Mouse (Mus musculus) adrenal gland, postnatal 10 days (tissue): ENCODE data around the gene Ccni. TPM values are rescaled to one million over a fixed set of nuclear protein-coding genes. Genes with fewer than 3 reads are reported as not detected.

ENCODE experiments used
- DNase-seq: peaks from one replicate; pipeline ENCODE4 v3.0.0; 2021; ENCODE audit warnings: mixed read lengths
- total RNA-seq, 2 experiments: library from RNA; stranded (reverse); gene quantifications; 2 replicates each; pipeline ENCODE4 v1.2.3; 2021

The Ccni gene
- total RNA-seq, 2 experiments from 2014 or later = 239 to 254 TPM

DNA sequence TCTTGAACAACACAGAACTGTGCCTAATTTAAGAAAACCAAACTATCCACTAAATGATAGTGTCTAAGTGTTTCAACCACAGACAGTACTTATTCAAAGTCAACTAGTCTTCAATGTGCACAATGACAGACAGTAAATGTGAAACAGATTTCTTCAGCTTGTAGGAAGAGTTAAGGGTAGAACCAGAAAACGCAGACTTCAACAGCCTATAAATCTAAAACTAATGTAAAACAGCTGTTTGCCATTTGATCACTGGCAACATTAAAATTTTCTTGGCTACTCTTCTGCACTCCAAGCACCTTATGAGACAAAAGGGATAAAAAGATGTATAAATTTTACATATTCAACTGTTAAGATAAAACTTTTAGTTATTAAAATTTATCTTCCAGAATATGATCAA is 5.1 kb downstream of the Ccni start:
- no peak for DNase-seq

- DNase-seq = no peak
Observed at GRCm38 (mm10) chr5:93198232-93198631, 8.1 kb downstream of the Ccni start.

DNA sequence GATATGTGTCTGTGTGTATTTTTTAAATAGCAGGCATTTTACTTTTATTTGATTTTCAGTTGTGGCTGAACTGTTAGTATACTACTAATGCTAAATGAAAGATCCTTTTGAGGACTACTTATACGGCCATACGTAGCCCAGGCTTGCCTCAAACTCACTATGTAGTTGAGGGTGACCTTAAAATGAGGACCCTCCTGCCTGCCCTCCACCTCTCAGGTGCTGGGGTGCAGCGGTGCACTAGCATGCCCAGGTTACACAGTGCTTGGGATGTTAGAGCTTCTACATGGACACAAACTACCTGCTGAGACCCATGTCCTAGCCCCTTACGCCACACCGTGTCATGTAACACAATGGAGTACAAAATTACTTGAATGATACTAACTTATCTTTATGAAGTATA is 15.9 kb downstream of the Ccni start:
- DNase-seq = no peak

DNA sequence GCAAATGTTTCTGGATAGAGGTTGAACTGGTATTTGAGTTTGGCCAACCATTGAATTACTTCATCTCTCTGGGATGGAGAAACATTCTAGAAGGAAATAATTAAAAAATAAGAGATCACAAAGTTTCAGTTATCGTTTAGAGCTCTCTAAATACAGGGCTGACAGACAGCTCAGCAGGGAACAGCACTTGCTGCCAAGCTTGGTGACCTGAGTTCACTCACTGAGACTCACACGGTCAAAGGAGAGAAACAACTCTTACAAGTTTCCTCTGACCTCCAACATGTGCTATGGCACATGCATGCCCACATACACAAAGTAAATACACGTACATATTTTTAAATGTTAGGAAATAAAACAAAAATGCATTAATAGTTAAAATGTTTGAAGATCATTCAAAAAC is 16.7 kb downstream of the Ccni start:
- DNase-seq = no peak

GRCm38 (mm10) chr5:93184548-93184947 is 21.7 kb downstream of the Ccni start:
- DNase-seq = no peak

DNA sequence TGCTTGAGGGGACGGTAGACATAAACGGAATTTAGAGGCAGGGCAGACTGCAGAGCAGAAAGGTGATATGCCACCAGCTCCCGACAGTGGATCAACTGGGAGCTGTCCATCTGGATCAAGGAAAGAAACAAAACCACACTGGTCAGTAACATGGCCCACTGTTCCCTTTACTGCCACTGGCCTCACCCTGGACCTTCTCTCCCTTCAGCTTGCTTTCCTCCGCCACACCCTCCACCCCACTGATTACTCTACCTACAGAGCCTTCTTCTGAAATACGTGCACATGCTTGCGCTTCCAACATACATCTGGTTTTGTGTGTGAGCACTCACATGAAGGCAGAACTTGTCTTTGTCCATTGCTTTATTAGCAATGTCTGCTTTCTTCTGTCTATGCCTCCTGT is 23.0 kb downstream of the Ccni start:
- DNase-seq = no peak

DNA sequence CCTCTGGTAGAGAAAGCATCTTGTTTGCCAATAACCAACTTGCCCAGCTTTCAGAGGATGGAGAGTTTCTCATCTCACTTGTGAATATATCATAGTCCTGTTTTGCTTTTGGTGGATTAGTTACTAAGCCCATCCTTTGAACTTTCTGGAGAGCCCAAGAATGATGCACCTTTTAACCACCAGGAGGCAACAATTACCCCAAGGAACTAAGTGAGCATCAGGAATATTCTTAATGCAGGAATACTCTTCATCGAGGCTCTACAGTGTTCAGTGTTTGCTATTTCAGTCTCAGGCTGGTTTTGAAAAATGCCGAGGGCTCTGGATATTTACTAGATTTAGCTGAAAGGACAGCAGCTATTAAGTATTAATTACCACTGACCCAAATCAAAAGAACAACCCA is 26.0 kb downstream of the Ccni start:
- no peak for DNase-seq

DNA sequence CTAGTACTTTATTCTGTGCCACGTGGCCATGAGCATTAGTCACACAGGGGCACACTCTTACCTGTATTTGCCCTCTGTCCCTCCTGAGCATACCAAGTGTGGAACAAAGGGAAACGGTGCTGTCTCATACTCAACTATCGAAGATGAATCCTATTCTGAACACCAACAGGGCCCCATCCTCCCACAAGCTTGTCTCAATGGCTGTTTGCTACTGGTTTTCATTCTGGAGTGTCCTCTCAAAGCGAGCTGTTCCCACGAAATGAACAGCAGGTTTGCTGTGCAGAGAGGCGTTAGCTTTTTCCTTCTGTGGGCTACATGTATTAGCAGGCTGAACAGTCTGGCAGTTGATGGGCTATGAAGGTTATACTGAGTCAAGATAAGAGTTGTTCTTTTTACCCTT is 27.7 kb downstream of the Ccni start:
- DNase-seq = no peak

- no peak for DNase-seq
Observed at GRCm38 (mm10) chr5:93174675-93175074, 31.6 kb downstream of the Ccni start.

- no peak for DNase-seq
Observed at GRCm38 (mm10) chr5:93172536-93172935, 33.8 kb downstream of the Ccni start.

DNA sequence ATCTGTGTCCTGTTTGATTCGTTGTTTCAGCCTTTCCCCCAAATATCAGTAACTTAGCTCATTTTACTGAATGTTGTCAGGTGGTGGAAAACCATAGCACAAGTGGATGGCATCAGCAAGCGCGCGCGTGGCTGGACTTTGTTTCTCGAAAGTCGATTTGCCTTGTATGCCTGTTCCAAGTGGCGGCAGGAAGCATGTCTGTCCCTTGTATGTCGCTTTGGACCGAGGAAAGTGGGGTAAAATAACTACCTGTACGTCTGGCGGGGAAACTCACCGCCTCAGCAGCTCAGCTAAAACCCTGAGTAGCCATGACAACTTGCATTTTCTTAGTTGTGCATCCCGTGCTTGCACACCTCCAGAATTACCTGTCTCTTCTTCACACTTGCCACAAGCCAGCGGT is 34.9 kb downstream of the Ccni start:
- no peak for DNase-seq

- DNase-seq = no peak
Observed at GRCm38 (mm10) chr5:93168654-93169053, 37.6 kb downstream of the Ccni start.

DNA sequence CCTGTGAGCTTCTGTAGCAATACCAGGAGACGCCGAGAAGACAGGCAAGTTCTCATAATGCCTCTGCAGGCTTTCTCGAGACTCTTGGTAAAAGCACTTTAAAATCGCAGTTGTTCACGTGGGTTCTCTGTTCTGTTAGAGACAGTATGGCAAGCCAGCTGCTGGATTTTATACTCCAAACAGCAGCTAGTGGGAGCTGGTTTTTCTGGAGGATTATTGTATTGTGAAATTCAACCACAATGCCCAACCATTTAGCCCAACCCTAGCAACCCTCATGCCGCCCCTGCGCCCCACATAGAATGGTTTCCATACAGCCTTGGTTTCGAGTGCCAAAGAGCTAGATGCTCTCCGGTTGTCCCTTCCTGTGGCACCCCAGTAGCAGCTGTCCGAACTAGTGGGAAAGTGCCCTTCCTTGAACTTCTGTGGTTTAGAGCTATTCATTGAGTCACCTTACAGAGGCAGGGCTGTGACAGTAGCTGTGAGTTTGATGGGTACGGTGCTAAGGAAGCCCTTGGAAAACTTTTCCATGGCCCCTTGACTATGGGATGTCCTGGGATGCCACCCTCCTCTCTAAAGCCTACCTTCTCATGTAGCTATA is 38.3 kb downstream of the Ccni start:
- no peak for DNase-seq

- DNase-seq = peak; percentile 75
Observed at GRCm38 (mm10) chr5:93163541-93163940, 42.8 kb downstream of the Ccni start.

- no peak for DNase-seq
Observed at GRCm38 (mm10) chr5:93154401-93154800, 51.9 kb downstream of the Ccni start.

DNA sequence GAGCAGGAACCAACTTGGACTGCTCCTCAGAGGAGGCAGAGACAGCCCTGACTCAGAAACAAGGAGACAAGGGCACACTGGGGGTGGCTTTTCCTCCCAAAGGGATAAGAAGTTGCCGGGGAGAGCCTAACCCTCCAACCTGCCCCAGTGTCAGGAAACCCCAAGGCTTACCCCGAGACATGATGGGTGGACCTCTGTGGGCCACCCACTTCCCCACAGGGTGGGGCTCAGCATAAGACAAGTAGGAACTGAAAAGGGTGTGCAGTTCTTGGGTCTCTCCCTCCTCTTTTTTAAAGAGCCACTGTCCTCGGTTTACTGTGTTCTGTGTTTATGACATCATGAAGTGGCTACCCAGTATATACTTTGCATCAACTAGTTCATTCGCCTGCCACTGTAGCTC is 53.8 kb downstream of the Ccni start:
- no peak for DNase-seq

- DNase-seq = no peak
Observed at GRCm38 (mm10) chr5:93151985-93152384, 54.3 kb downstream of the Ccni start.

- DNase-seq = peak; percentile 40
Observed at GRCm38 (mm10) chr5:93149969-93150777, 56.1 kb downstream of the Ccni start.

GRCm38 (mm10) chr5:93145504-93145903 is 60.8 kb downstream of the Ccni start:
- DNase-seq = no peak

GRCm38 (mm10) chr5:93144874-93145273 is 61.4 kb downstream of the Ccni start:
- DNase-seq = peak; percentile 51

DNA sequence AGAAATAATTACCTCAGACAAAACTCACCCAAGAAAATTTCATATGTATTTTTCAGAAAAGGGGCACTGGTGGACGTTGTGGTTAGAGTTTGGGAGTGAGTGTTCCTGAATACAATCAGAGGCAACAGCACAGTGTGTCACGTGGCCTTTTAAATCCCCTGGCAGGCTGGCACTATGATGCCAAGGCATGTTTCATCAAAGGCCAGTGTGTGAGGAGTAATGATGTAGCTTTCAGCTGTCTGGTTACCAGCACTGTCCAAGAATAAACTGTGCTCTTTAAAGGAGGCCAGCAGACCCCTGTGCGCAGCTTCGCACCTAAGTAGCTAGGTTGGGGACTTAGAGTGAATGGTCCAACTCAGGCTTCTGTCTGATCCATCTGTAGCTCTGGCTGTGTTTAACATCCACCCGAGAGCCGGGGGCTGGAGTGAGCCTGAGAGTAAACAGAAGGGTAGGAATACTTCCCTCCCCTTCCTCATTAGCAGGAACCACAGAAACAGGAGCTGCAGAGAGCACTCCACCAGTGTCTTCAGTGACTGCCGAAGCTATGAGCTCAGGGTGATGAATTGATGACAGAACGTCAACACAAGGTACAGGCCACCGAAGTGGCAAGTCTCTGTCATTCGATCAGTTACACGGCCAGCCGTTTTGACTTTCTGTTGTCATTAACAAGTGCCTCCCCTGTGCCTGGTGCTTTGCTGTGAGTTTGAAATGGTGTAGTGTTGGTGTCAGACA is 62.8 kb downstream of the Ccni start:
- DNase-seq = no peak

DNA sequence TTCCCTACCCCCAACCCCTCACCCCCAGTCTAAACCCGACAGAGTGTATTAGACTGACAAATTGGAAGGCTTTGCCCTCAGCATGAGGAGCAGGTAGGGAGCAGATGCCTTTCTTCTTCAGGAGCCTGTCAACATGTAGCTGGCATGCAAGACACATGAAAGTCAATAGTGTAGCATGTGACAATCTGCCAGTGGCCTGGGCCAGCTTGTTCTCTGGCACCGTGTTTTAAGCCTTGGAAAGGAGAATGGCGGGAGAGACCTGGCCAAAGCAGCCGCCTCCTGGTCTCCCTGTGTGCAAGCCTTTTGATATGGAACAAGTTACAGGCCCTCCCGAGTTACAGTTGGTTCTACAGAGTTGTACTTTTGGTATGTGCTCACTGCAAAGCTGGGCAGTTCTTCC is 65.5 kb downstream of the Ccni start:
- DNase-seq = no peak

DNA sequence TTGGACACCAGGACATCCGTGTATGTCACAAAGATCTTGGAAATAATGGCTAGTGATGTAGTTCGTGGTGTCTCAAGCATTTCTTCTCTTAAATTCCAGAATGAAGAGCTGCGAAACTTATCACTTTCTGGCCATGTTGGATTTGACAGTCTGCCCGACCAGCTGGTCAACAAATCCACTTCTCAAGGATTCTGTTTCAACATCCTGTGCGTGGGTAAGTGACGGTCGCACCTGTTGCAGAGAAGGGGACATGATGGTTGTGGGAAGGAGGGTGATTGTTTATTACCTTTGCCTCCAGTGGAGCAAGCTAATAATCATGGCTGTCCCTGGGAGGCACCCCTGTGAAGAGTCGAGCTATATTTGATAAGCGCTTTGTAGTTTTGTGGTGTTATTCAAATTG is 66.9 kb downstream of the Ccni start:
- no peak for DNase-seq
